Mouse (Mus musculus): ENCODE data around the gene Nsf. TPM values are rescaled to one million over a fixed set of nuclear protein-coding genes. Genes with fewer than 3 reads are reported as not detected.

Nsf gene
- polyA plus RNA-seq, 1 experiment: 17.1 TPM

DNA sequence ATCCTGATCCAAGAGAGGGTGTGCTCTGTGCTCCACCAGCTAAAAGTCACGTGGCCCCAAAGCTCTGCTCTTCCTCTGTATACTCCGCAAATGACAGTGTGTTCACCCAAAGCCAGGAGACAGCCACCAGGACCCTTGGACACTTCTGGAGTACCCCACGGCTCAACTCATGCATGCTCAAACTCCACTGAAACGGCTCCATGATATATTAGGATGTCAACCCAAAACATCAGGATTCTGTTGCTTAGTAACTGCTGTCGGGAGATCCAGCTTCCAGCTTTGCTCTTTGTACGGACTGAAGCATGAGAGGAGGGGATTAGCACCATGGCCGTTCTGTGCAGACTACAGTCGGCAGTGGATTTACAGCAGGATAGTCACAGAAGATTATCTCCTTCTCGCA, 99.6 kb downstream of the Nsf start:
- Histone ChIP-seq H3K4me1 (ENCODE audit: control insufficient read depth, insufficient read depth, insufficient read length, low read length) (no peaks in the 10 kb centered on the region), H3K4me3 (ENCODE audit: insufficient read depth, low read depth, low read length) (no peak overlapping the region), H3K27ac (replicated peaks; ENCODE audit: low read depth, low read length) (no peak overlapping the region)

DNA sequence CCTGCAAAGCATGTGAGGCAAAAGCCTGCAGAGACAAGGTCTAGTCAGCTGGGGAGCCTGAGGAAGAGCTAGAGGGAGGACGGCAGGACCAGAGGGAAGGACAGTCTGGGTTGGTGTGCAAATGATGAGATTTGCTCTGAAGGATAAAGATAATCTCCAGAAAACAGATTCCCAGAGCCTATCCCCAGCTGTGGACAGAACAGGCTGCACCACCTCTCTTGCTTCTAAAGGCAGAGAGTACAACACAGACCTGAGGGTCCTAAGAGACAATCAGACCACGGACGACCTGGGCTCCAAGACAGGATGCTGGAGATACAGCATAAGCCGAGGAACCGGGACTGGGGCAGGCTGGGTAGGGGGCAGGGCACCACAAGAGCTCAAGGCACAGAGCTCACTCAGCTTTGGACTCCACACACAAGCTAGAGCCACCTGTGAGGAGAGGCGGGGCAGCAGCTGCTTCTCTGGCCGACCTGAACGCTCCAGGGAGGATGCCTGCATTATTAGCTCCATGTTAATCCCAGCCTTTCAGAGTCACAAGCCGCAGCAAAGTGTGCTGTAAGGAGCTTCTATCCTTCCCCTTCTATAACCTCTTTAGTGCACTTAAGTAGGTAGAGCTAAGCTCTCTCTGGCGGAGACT, 100.5 kb downstream of the Nsf start:
- Histone ChIP-seq H3K27ac (replicated peaks; ENCODE audit: low read depth, low read length) (no peak overlapping the region), H3K4me1 (ENCODE audit: control insufficient read depth, insufficient read depth, insufficient read length, low read length) (no peaks in the 10 kb centered on the region), H3K4me3 (ENCODE audit: insufficient read depth, low read depth, low read length) (no peak overlapping the region)

DNA sequence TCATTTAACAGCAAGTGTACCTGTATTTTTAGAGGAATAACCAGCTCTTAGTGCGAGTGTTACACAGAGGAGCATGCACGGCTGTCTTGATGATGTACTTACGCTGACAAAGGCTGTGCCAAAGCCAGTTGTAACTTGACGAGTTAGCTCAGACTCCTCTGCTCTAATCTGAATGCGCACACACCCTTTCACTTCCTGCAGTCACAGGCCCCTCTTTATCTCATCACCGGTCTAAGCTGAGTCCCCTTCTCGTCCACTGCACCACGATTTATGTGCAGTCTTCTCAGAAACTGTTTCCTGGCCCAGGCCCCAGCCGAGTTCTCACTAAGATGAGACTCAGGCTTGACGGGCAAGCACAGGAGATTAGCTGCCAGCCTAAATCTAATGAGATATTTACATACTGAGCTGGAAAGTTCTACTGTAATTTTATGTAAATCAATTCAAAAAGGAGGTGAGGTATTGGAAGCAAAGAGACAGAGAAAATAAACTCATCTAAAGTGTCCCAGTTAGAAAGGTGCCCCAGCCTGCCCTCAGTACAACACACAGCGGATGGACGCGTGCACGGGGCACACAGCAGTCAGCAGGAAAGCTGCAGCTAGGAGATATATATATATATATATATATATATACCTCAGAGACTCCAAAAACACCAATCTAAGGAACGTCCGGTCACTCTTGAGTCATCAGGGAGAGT, 101.1 kb downstream of the Nsf start:
- H3K4me3 ChIP-seq (ENCODE audit: insufficient read depth, low read depth, low read length): no peak overlapping the region
- no peaks in the 10 kb centered on the region for H3K4me1 ChIP-seq (ENCODE audit: control insufficient read depth, insufficient read depth, insufficient read length, low read length)
- no peak overlapping the region for H3K27ac ChIP-seq (replicated peaks; ENCODE audit: low read depth, low read length)

DNA sequence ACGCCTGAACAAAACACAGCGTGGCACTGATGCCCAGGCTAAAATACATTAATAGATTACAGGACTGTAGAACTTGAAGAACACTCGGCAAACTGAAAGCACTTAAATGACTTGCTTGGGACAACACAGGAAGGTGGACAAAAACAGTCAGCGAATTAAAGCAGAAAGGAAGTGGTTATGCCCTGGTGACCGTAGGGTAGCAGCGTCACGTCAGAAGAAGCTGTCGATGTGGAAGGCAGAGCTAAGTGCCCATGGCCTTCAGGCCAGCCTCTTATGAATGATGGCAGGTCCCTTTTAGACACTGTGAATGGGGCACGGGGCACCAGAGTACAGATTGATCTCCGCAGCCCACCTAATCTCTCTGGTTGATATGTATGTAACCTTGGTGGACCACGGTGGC, 105.6 kb downstream of the Nsf start:
- Histone ChIP-seq H3K27ac (replicated peaks; ENCODE audit: low read depth, low read length) (no peak overlapping the region), H3K4me1 (ENCODE audit: control insufficient read depth, insufficient read depth, insufficient read length, low read length) (no peaks in the 10 kb centered on the region), H3K4me3 (ENCODE audit: insufficient read depth, low read depth, low read length) (no peak overlapping the region)

DNA sequence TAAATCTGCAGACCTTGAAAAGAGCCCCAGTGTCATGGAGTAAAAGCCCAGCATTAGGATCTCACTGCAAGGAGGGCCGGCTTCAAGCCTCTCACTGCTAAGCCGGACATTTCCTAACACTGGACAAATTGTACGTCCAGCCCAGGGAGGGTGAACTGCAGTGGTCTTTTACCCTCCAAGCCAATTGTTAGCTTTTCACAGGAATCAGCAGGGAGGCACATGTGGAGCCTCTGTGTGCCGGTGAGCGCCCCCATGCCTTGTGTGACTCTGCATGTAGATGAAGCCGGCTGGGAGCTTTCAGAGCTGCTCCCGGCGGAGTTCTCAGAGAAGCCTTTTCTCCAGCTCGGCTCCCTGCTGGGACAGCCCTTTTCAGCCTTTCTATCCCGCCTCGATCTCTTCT, 113.0 kb downstream of the Nsf start:
- Histone ChIP-seq H3K4me1 (ENCODE audit: control insufficient read depth, insufficient read depth, insufficient read length, low read length) (peaks cover 3% of the 10 kb centered on the region; the same call in 1 of the 2 replicates), H3K27ac (replicated peaks; ENCODE audit: low read depth, low read length) (no peak overlapping the region)

GRCm38 (mm10) chr11:103838955-103839354, 114.9 kb downstream of the Nsf start:
- Histone ChIP-seq H3K27ac (replicated peaks; ENCODE audit: low read depth, low read length) (no peak overlapping the region), H3K4me3 (ENCODE audit: insufficient read depth, low read depth, low read length) (no peak overlapping the region), H3K4me1 (ENCODE audit: control insufficient read depth, insufficient read depth, insufficient read length, low read length) (peaks cover 3% of the 10 kb centered on the region; the same call in 1 of the 2 replicates)

More for the DNA sequence above, 113.0 kb downstream of the Nsf start:
- H3K4me3 ChIP-seq (ENCODE audit: insufficient read depth, low read depth, low read length): no peak overlapping the region

GRCm38 (mm10) chr11:103832331-103832730, 121.5 kb downstream of the Nsf start:
- Histone ChIP-seq H3K27ac (replicated peaks; ENCODE audit: low read depth, low read length) (no peak overlapping the region), H3K4me3 (ENCODE audit: insufficient read depth, low read depth, low read length) (no peak overlapping the region), H3K4me1 (ENCODE audit: control insufficient read depth, insufficient read depth, insufficient read length, low read length) (no peaks in the 10 kb centered on the region)

GRCm38 (mm10) chr11:103831766-103832165, 122.1 kb downstream of the Nsf start:
- Histone ChIP-seq H3K4me1 (ENCODE audit: control insufficient read depth, insufficient read depth, insufficient read length, low read length) (no peaks in the 10 kb centered on the region), H3K27ac (replicated peaks; ENCODE audit: low read depth, low read length) (no peak overlapping the region), H3K4me3 (ENCODE audit: insufficient read depth, low read depth, low read length) (no peak overlapping the region)

DNA sequence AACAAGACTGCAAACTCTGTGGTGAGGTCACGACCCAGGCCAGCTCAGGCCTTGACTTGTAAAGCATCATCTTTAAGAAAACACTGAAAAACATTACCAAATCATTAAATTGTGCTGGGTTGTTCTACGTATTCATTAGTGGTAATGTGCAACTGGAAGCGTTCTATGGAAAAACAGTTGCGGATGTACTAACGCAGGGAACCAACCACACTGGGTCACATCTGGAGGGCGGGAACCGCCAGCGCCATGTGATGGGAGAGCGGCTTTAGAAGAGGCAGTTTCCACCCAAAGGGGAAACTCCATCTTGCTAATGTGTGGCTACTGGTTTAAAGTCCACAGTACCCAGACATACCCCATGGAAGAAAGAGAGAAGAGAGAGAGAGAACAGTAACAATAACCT, 123.4 kb downstream of the Nsf start:
- no peaks in the 10 kb centered on the region for H3K4me1 ChIP-seq (ENCODE audit: control insufficient read depth, insufficient read depth, insufficient read length, low read length)
- H3K27ac ChIP-seq (replicated peaks; ENCODE audit: low read depth, low read length): no peak overlapping the region

DNA sequence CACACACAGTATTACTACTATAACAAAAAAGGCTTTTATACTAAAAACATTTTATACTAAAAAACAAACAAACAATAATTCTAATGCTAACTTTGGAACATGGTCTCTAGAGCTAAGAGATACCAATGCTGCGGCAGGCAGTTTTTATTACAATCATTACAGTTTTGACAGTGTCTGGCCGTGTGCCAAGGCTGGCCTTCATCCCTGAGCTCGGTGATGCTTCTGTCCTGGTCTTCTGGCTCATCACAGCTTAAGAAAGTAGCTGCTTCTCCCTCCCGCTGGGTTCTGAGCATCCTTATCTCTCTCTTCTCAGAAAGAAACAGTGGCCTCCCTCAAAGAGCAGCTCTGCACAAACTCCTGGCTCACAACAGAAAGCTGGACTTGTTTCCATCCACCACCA, 123.9 kb downstream of the Nsf start:
- no peak overlapping the region for H3K27ac ChIP-seq (replicated peaks; ENCODE audit: low read depth, low read length)
- no peak overlapping the region for H3K4me3 ChIP-seq (ENCODE audit: insufficient read depth, low read depth, low read length)
- H3K4me1 ChIP-seq (ENCODE audit: control insufficient read depth, insufficient read depth, insufficient read length, low read length): no peaks in the 10 kb centered on the region

More for the DNA sequence above, 123.4 kb downstream of the Nsf start:
- H3K4me3 ChIP-seq (ENCODE audit: insufficient read depth, low read depth, low read length): no peak overlapping the region

DNA sequence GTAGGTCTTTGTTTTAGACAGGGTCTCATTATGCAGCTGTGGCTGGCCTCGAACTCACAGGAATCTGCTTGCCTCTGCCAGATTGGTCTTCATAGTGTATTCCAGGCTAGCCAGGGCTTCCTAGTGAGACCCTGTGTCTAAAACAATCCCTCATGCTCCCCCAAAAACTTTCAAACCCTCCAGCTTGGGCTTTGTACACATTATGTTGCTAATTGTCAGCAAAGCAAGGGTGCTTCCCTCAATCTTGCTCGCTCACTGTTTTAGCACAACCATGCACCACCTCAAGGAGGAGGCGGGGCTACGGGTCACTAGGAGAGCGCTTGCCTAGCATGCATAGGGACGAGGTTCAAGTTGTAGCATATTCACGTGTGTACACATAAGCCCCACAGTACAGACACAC, 125.0 kb downstream of the Nsf start:
- no peaks in the 10 kb centered on the region for H3K4me1 ChIP-seq (ENCODE audit: control insufficient read depth, insufficient read depth, insufficient read length, low read length)
- no peak overlapping the region for H3K4me3 ChIP-seq (ENCODE audit: insufficient read depth, low read depth, low read length)
- no peak overlapping the region for H3K27ac ChIP-seq (replicated peaks; ENCODE audit: low read depth, low read length)

- Histone ChIP-seq H3K27ac (replicated peaks; ENCODE audit: low read depth, low read length) (no peak overlapping the region), H3K4me3 (ENCODE audit: insufficient read depth, low read depth, low read length) (no peak overlapping the region), H3K4me1 (ENCODE audit: control insufficient read depth, insufficient read depth, insufficient read length, low read length) (no peaks in the 10 kb centered on the region)
Measured at GRCm38 (mm10) chr11:103827201-103827600, 126.7 kb downstream of the Nsf start.

DNA sequence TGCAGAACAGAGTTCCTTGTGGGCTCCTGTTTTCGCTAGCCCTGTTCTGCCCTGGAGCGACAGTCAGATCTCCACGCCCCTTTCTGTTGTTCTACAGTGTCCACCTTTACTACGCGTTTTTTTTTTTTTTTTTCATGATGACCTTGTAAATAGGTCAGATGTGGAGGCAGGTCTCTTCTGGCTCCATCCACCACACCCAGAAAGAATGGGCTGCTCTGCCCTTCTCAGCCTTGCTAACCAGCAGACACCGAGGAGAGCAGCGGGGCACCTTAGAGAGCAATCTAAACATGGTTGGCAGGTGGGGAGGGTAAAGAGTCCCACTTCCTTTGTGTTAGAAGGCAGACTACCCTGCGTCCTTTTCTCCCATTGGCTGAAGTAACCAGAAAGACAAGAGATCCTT, 137.1 kb downstream of the Nsf start:
- Histone ChIP-seq H3K27ac (replicated peaks; ENCODE audit: low read depth, low read length) (no peak overlapping the region), H3K4me3 (ENCODE audit: insufficient read depth, low read depth, low read length) (no peak overlapping the region), H3K4me1 (ENCODE audit: control insufficient read depth, insufficient read depth, insufficient read length, low read length) (no peaks in the 10 kb centered on the region)

DNA sequence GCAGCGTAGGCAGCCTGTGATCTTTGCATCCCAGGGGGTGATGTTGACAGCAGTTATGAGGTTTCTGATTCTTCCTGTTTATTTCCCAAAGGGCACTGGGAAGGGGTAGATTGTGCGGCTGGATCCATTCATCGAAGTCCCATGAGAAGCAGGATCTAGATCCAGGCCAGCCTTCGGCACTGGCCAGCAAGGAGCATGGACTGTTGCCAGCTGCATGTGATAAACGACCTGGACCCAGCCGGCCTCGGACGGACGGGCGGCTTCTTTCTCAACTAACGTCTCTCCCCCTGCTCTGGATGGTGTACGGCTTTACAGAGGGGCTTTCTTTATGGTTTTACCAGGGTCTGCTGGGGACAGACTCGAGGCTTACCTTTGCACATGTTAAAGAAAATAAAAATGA, 137.9 kb downstream of the Nsf start:
- H3K27ac ChIP-seq (replicated peaks; ENCODE audit: low read depth, low read length): no peak overlapping the region
- H3K4me3 ChIP-seq (ENCODE audit: insufficient read depth, low read depth, low read length): no peak overlapping the region
- no peaks in the 10 kb centered on the region for H3K4me1 ChIP-seq (ENCODE audit: control insufficient read depth, insufficient read depth, insufficient read length, low read length)

DNA sequence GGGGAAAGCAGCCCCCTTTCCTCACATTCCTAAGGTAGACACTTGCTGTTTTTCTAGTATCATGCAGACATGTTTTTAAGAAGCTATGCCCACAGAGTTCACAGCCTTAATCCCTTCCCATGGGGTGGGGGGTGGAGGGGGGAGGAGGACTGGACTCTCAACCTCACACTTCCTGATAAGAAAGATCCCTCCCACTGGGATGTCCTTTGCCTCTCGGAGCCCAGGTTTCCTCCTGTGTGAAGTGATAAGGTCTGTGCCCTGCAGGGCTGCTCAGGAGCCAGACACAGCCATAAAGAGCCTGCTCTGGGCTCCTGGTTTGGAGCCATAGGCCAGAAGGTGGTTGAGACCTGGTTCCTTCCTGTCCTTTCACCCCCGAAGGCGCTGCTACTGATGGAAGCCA, 139.0 kb downstream of the Nsf start:
- no peaks in the 10 kb centered on the region for H3K4me1 ChIP-seq (ENCODE audit: control insufficient read depth, insufficient read depth, insufficient read length, low read length)
- no peak overlapping the region for H3K27ac ChIP-seq (replicated peaks; ENCODE audit: low read depth, low read length)
- no peak overlapping the region for H3K4me3 ChIP-seq (ENCODE audit: insufficient read depth, low read depth, low read length)

DNA sequence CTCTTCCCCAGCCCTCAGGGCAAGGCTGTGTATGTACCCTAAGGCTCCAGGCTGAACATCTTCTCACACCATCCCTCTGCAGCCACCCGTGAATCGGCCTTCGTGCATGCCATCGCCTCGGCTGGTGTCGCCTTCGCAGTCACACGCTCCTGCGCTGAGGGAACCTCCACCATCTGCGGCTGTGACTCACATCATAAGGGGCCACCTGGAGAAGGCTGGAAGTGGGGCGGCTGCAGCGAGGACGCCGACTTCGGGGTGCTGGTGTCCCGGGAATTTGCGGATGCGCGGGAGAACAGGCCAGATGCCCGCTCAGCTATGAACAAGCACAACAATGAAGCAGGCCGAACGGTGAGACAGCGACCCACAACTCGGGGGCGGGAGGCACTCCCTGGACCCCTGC, 142.6 kb downstream of the Nsf start:
- Histone ChIP-seq H3K27ac (replicated peaks; ENCODE audit: low read depth, low read length) (no peak overlapping the region), H3K4me1 (ENCODE audit: control insufficient read depth, insufficient read depth, insufficient read length, low read length) (no peaks in the 10 kb centered on the region), H3K4me3 (ENCODE audit: insufficient read depth, low read depth, low read length) (no peak overlapping the region)

Data from brown adipose tissue, adult 24 weeks (tissue).